Mouse (Mus musculus) ES-Bruce4 (cell line): ENCODE measurements around the gene Mab21l3. TPM values are rescaled to one million over a fixed set of nuclear protein-coding genes. Genes with fewer than 3 reads are reported as not detected.
A peak's percentile ranks its signal among the peaks of the same experiment; 100 is the strongest.

Source experiments
- H3K27ac ChIP-seq: 2 replicates; pipeline ENCODE4 v1.5.1; 2012; ENCODE audit warnings: low read length, inconsistent platforms; ENCODE audit not compliant: insufficient read depth
- H3K27me3 ChIP-seq: 2 replicates; pipeline ENCODE4 v1.6.1; 2012; ENCODE audit warnings: mild to moderate bottlenecking, low read length, inconsistent platforms; ENCODE audit not compliant: control insufficient read depth, poor library complexity, insufficient read depth, severe bottlenecking
- H3K36me3 ChIP-seq: 2 replicates; pipeline ENCODE4 v1.6.1; 2012; ENCODE audit warnings: inconsistent platforms, mild to moderate bottlenecking, low read length, moderate library complexity; ENCODE audit not compliant: control insufficient read depth, poor library complexity, insufficient read depth, severe bottlenecking
- H3K4me1 ChIP-seq: one replicate; pipeline ENCODE4 v1.8.1; 2011; ENCODE audit warnings: low read length; ENCODE audit not compliant: control insufficient read depth, insufficient read depth
- H3K4me3 ChIP-seq: 2 replicates; pipeline ENCODE4 v1.5.1; 2011; ENCODE audit warnings: low read depth, mild to moderate bottlenecking, low read length
- H3K9ac ChIP-seq: 2 replicates; pipeline ENCODE4 v1.6.1; 2012; ENCODE audit warnings: low read depth, mild to moderate bottlenecking, inconsistent platforms; ENCODE audit not compliant: poor library complexity, severe bottlenecking
- H3K9me3 ChIP-seq: replicated peaks from 2 replicates; pipeline ENCODE4 v1.6.1; 2012; ENCODE audit warnings: mild to moderate bottlenecking, low read length, inconsistent platforms; ENCODE audit not compliant: control insufficient read depth, poor library complexity, insufficient read depth, severe bottlenecking
- CTCF ChIP-seq: IDR thresholded peaks from one replicate; pipeline ENCODE4 v1.8.1; 2011; ENCODE audit warnings: low read depth, low read length
- EP300 ChIP-seq: IDR thresholded peaks from 2 replicates; pipeline ENCODE4 v1.6.1; 2011; ENCODE audit warnings: low read depth, low read length; ENCODE audit not compliant: insufficient read depth
- POLR2A ChIP-seq: IDR thresholded peaks from one replicate; pipeline ENCODE4 v1.8.1; 2011; ENCODE audit warnings: low read length; ENCODE audit not compliant: insufficient read depth
- polyA plus RNA-seq: library from polyadenylated mRNA; stranded (reverse); fragments of >200 nt; gene quantifications from 2 replicates; pipeline ENCODE4 v1.2.4, GENCODE M21; 2011; ENCODE audit warnings: low read depth; ENCODE audit not compliant: missing spikeins, insufficient read depth, insufficient read length

Gene Mab21l3
- polyA plus RNA-seq, 1 experiment, result 3.8 TPM

DNA sequence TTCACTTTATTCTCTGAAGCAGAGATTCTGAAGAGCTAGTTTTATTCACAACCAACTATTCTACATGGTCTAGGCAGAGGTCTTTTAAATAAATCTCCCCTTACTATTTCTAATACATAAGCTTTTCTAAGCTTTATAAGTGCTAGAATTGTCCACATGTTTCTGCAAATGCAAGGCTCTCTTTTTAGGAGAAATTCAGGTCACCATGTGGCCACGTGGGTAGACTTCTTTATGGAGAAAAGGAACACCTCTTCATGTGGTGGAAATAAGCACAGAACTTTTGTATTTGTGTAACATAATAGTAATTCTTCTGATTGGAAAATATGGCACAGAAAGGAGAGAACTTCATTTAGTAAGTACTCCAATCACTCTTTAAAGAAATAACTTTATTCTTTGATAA is 5.3 kb upstream of the Mab21l3 start:
- no peak overlapping the region for H3K9ac ChIP-seq
- no peak overlapping the region for H3K27ac ChIP-seq
- no peaks in the 10 kb centered on the region for H3K4me1 ChIP-seq
- no peaks in the 10 kb centered on the region for H3K36me3 ChIP-seq
- no peaks in the 10 kb centered on the region for H3K9me3 ChIP-seq
- H3K4me3 ChIP-seq, result no peak overlapping the region
- TF ChIP-seq CTCF (no peak), EP300 (no peak), POLR2A (no peak)
- H3K27me3 ChIP-seq, result no peaks in the 10 kb centered on the region

GRCm38 (mm10) chr3:101851363-101851762 is 2.6 kb upstream of the Mab21l3 start:
- H3K9me3 ChIP-seq, result no peaks in the 10 kb centered on the region
- H3K36me3 ChIP-seq, result no peaks in the 10 kb centered on the region
- H3K27me3 ChIP-seq, result no peaks in the 10 kb centered on the region
- no peak for TF ChIP-seq CTCF
- TF ChIP-seq POLR2A, result no peak
- TF ChIP-seq EP300, result no peak
- H3K4me3 ChIP-seq, result no peak overlapping the region
- no peak overlapping the region for H3K27ac ChIP-seq
- H3K9ac ChIP-seq, result no peak overlapping the region
- no peaks in the 10 kb centered on the region for H3K4me1 ChIP-seq

GRCm38 (mm10) chr3:101846096-101846495 is 2.7 kb downstream of the Mab21l3 start:
- Histone ChIP-seq H3K36me3 (no peaks in the 10 kb centered on the region), H3K27me3 (no peaks in the 10 kb centered on the region), H3K27ac (no peak overlapping the region), H3K4me1 (no peaks in the 10 kb centered on the region), H3K9ac (no peak overlapping the region), H3K4me3 (no peak overlapping the region), H3K9me3 (no peaks in the 10 kb centered on the region)
- TF ChIP-seq CTCF (no peak), EP300 (no peak), POLR2A (no peak)

DNA sequence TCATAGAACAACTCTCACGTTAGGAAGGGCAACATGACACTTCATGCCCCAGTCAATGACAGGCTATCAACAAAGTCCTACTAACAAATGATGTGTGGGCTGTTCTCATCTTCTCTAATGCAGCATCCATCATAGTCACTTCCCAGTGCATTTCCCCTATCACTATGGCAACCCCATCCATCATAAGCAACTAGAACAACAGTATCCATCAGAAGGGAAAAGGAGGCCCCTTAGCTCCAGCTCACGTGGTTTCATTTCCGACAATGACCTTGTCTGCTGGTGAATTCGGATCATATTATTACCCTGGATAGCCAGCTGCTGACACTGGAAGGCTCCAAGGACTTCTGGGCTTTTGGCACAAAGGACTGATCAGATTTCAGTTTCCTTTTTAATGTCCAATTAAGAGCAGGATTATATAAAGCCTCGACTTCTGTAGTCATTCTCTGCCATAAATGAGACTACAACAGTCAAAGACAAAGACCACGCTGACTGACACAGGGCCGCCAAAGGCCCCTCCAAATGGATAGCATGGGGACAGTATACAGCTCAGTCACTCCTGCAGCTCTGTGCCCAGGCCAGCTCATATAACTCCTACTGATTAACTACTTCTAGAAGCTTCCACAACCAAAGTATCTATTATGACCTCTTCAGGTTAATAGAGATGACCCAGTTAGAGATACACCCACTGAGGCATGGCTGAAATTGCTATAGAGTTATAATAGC is 6.2 kb downstream of the Mab21l3 start:
- H3K4me3 ChIP-seq, result no peak overlapping the region
- H3K4me1 ChIP-seq, result no peaks in the 10 kb centered on the region
- H3K27me3 ChIP-seq, result no peaks in the 10 kb centered on the region
- no peak overlapping the region for H3K9ac ChIP-seq
- TF ChIP-seq CTCF (no peak), EP300 (no peak), POLR2A (no peak)
- H3K27ac ChIP-seq, result no peak overlapping the region
- no peaks in the 10 kb centered on the region for H3K36me3 ChIP-seq
- H3K9me3 ChIP-seq, result no peaks in the 10 kb centered on the region

DNA sequence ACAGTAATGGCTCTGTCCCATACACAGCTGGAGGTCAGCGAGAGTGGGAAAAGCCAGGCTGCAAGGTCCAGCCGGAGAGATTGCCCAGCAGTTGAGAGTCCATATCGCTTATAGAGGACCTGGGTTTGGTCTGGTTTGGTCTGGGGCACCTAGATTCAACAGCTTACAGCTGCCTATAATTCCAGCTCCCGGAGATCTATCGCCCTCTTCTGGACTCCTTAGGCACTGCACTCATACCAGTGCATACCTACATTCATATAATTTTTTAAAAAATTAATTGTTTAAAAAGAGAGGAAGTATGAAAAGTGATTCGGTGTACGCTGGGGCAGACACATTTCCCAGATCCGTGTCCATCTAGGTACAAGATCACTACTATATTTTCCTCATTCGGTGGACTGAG is 9.4 kb downstream of the Mab21l3 start:
- no peaks in the 10 kb centered on the region for H3K27me3 ChIP-seq
- H3K9ac ChIP-seq, result no peak overlapping the region
- no peak for TF ChIP-seq EP300
- TF ChIP-seq POLR2A, result no peak
- TF ChIP-seq CTCF, result peak; percentile 5
- no peak overlapping the region for H3K4me3 ChIP-seq
- H3K4me1 ChIP-seq, result no peaks in the 10 kb centered on the region
- no peak overlapping the region for H3K27ac ChIP-seq
- no peaks in the 10 kb centered on the region for H3K36me3 ChIP-seq
- H3K9me3 ChIP-seq, result no peaks in the 10 kb centered on the region

DNA sequence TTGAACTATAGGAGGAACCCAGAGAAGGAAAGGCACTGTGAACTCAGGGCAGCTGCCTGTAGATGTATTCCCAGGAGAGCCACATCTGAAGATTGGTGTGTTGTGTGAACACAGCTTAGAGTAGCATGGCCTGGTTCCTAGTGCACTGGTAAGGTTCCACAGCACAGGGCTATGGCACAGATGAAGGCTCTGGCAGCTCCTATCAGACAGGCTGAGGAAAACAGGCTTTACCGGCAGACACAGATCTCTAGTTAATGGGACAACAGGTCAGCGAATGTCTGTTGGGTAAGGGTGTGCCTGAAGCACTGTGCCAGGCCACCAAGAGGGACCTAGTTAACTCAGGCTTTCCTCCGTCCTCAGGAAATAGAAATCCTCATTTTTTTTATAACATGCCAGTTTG is 11.8 kb downstream of the Mab21l3 start:
- Histone ChIP-seq H3K4me3 (no peak overlapping the region), H3K36me3 (no peaks in the 10 kb centered on the region), H3K27me3 (no peaks in the 10 kb centered on the region), H3K9ac (no peak overlapping the region), H3K4me1 (no peaks in the 10 kb centered on the region), H3K9me3 (no peaks in the 10 kb centered on the region), H3K27ac (no peak overlapping the region)
- no peak for TF ChIP-seq EP300
